Mouse (Mus musculus) bone marrow, adult 2 months (tissue): Measurements from ENCODE around the gene Cfap74. TPM values are rescaled to one million over a fixed set of nuclear protein-coding genes. Genes with fewer than 3 reads are reported as not detected.

ENCODE experiments used
- H3K27ac ChIP-seq: fragments of 200-500 bp; 2 replicates; pipeline ENCODE4 v1.5.1; 2012; ENCODE audit warnings: low read depth, mild to moderate bottlenecking, control low read depth, inconsistent platforms, low read length; ENCODE audit not compliant: control insufficient read depth, poor library complexity, insufficient read depth
- H3K4me1 ChIP-seq: fragments of 200-500 bp; 2 replicates; pipeline ENCODE4 v1.6.1; 2011; ENCODE audit warnings: low read length; ENCODE audit not compliant: control insufficient read depth, insufficient read depth
- H3K4me3 ChIP-seq: fragments of 200-500 bp; replicated peaks from 2 replicates; pipeline ENCODE3; 2011; ENCODE audit warnings: mild to moderate bottlenecking, low read depth, low read length, control low read depth; ENCODE audit not compliant: control insufficient read depth
- CTCF ChIP-seq: fragments of 200-500 bp; IDR thresholded peaks from 2 replicates; pipeline ENCODE4 v1.5.1; 2011; ENCODE audit warnings: low read length, control low read depth; ENCODE audit not compliant: control insufficient read depth, insufficient read depth
- POLR2A ChIP-seq: fragments of 200-500 bp; IDR thresholded peaks from 2 replicates; pipeline ENCODE4 v1.6.1; 2011; ENCODE audit warnings: low read depth, mild to moderate bottlenecking, control low read depth, low read length, borderline replicate concordance; ENCODE audit not compliant: control insufficient read depth
- WGBS: fragments of 180-500 bp; shearing (Covaris S2); methylation state at CpG from one replicate; pipeline ENCODE4 v1.1.7; 2018; 5-methylcytosine and 5-hydroxymethylcytosine counted together
- polyA plus RNA-seq: library from polyadenylated mRNA; stranded (reverse); fragments of >200 nt; gene quantifications from 2 replicates; pipeline ENCODE4 v1.2.4, GENCODE M21; 2011; ENCODE audit warnings: low replicate concordance; ENCODE audit not compliant: missing spikeins, insufficient read depth, insufficient read length

Gene Cfap74
- 0.54 and 0.85 TPM in 2 replicates for polyA plus RNA-seq

DNA sequence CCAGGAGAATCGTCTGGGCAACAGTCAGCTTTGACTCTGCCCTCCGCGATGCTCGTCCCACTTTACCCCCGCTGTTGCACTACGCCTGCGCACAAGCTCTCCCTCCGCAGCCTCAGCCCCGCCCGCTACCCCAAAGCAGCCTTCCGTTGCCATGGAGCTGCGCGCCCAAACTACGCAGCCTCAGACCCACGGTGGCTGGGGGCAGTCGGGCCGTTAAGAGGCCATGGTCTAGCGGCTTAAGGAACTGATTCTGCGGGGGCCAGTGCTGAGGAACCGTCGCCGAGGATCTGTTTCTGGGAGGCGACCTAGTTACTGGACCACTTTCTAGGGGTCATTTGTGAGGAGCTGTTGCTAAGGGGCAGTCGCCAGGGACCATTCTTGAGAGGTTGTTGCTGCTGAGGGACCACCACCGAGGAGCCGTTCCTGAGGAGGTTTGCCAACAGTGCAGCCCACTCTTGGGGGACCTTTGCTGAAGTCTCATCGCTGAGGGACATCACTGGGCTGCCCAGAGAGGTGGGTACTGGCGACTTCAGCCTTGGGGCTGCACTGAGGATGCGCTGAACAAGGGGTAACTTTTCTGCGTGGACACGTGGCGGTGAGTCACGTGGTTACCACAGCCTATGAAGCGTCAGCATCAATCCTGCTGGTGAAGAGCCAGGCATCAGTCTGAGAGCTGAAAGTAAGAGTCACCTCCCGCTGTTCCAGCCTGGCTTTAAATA lies at the start of gene Cfap74:
Gene Cfap74, plus strand, starts transcription at position 133 of the 719 bp plus-strand sequence.
- no peaks in the 10 kb centered on the region for H3K4me1 ChIP-seq
- TF ChIP-seq POLR2A (no peak), CTCF (no peak)
- 5% methylated on average over 35 of the region's 35 CpGs for WGBS
- H3K4me3 ChIP-seq = no peak within 1 kb of the TSS
- no peak within 1 kb of the TSS for H3K27ac ChIP-seq

GRCm38 (mm10) chr4:155359560-155360464 lies 49.2 kb upstream of the Cfap74 start:
- Histone ChIP-seq H3K27ac (no peak overlapping the region), H3K4me3 (no peak overlapping the region), H3K4me1 (no peaks in the 10 kb centered on the region)
- TF ChIP-seq POLR2A (no peak), CTCF (no peak)
- 47% methylated on average over 12 of the region's 12 CpGs for WGBS

GRCm38 (mm10) chr4:155360856-155361255 lies 48.1 kb upstream of the Cfap74 start:
- Histone ChIP-seq H3K27ac (no peak overlapping the region; the same call in 1 of the 2 replicates), H3K4me1 (no peaks in the 10 kb centered on the region), H3K4me3 (no peak overlapping the region)
- no peak for TF ChIP-seq POLR2A
- TF ChIP-seq CTCF = no peak
- WGBS = 4% methylated on average over 42 of the region's 42 CpGs

DNA sequence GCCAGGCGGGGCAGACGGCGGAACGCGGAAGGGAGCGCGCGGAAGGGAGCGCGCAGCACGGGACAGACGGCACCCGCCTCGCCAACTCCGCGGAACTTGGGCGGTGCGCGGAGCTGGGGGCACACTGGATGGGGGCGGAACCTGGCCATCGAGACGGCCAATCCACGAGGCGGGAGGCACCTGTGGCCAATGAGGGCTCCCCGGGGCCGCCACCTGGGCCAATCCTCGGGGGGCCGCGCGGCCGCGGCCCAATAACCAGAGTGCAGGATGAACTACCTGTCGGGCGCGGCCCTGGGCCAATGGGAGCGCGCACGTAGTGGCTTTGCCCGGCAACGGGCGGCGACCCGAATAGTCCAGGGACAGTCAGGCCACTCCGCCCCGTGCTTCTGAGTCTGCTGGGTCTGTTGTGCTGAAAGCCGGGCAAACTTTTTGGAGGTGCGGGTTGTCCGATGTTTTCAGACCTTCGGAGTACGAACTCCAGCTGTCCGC lies 47.6 kb upstream of the Cfap74 start, which contains the start of gene Prkcz:
Gene Prkcz, minus strand, starts transcription at position 59 of the 489 bp plus-strand sequence.
- TF ChIP-seq POLR2A (no peak), CTCF (no peak)
- Histone ChIP-seq H3K4me3 (peak within 1 kb of the TSS; percentile 7), H3K4me1 (no peaks in the 10 kb centered on the region), H3K27ac (no peak within 1 kb of the TSS; the same call in 1 of the 2 replicates)
- WGBS = 2% methylated on average over 51 of the region's 51 CpGs

DNA sequence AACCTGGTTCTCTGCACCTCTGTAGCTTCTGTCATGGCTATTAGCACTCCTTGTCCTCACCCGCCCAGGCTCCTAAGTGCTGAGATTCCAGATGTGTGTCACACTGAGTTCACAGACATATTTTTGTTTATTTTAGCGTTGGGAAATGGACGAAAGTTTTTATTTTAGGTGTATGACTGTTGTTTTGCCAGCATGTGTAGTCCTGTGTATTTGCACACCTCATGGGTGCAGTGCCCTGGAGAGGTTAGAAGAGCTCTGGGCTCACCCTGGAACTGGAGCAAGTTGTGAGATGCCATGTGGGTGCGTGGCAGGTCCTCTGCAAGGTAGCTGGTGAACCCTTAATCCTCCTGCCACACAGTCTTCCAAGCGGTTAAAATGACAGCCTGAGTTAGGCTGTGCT lies 46.5 kb upstream of the Cfap74 start:
- TF ChIP-seq CTCF (no peak), POLR2A (no peak)
- 45% methylated on average over 5 of the region's 5 CpGs for WGBS
- Histone ChIP-seq H3K4me3 (no peak overlapping the region), H3K4me1 (no peaks in the 10 kb centered on the region), H3K27ac (no peak overlapping the region)

DNA sequence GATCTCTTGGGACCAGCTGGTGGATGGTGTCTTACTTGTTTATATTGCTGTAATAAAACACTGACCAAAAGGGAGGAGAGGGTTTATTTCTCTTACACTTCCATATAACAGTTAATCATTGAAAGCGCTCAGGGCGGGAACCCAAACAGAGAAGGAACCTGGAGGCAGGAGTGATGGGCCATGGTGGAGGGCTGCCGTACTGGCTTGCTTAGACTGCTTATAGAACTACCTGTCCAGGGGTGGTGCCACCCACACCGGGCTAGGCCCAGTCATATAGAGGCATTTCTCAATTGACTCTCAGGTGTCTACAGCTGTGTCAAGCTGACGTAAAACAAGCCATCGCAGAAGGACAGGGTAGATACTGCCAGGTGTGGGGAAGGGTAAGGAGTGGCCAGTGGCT lies 42.2 kb upstream of the Cfap74 start:
- TF ChIP-seq POLR2A (no peak), CTCF (no peak)
- WGBS = 69% methylated on average over 6 of the region's 6 CpGs
- Histone ChIP-seq H3K27ac (no peak overlapping the region), H3K4me1 (no peaks in the 10 kb centered on the region), H3K4me3 (no peak overlapping the region)

DNA sequence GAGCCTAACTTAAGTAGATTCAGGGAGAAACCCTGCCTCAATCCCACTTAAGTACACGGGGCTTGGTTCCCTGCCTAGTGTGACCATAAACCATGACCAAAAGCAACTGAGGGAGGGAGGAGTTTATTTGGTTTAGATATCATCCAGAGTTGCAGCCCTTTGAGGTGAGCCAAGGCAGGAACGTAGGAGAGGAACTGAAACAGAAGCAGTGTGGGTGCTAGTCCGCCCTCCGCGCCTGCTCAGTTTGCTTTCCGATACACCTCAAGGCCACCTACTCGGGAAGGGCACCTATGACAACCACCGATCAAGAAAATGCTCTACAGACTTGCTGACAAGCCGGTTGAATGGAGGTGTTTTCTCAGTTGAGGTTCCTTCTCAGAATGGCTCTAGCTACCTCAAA lies 41.3 kb upstream of the Cfap74 start:
- no peak overlapping the region for H3K4me3 ChIP-seq
- no peaks in the 10 kb centered on the region for H3K4me1 ChIP-seq
- 76% methylated on average over 9 of the region's 9 CpGs for WGBS
- TF ChIP-seq POLR2A = no peak
- H3K27ac ChIP-seq = no peak overlapping the region

- Histone ChIP-seq H3K27ac (no peak overlapping the region), H3K4me1 (no peaks in the 10 kb centered on the region), H3K4me3 (no peak overlapping the region)
- TF ChIP-seq POLR2A (no peak), CTCF (peak; percentile 61)
- 41% methylated on average over 12 of the region's 12 CpGs for WGBS
Measured at GRCm38 (mm10) chr4:155368684-155369083, 40.3 kb upstream of the Cfap74 start.
